Mouse (Mus musculus) gastrocnemius, postnatal 36 days (tissue): ENCODE results near the gene Hdgfl2. TPM values are rescaled to one million over a fixed set of nuclear protein-coding genes. Genes with fewer than 3 reads are reported as not detected.

Experiments
- DNase-seq, 2 experiments: peaks; one replicate each; pipeline ENCODE4 v3.0.0; 2022
- intact Hi-C: fragments of 180-260 bp; cut with DNase I; formaldehyde crosslinking; loops from one replicate; pipeline ENCODE4 v1.15.1; 2025
- total RNA-seq, 2 experiments: library from RNA; stranded (reverse); gene quantifications; 2 replicates each; pipeline ENCODE4 v1.2.3; 2021

The Hdgfl2 gene
- total RNA-seq, 2 experiments from 2014 or later, result 20.2 to 26.5 TPM

DNA sequence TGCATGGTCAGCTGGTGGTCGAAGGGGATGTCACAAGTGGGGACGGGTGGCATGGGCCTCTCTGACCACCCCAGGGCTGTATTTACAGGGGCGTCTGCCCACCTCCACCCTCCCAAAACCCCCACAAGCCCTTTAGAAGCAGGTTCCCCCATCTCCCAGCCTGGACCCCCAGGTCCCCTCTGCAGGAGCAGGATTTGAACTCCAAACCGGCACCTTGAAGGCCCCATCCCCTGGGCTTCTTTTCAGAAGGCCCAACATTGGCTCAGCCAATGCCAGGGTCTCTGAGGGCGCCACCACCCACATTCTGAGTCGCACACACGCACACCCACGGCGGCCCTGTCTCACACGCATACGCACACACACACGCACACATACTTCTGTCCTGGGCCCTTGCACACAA, 43.7 kb downstream of the Hdgfl2 start:
- no peak for DNase-seq
- intact Hi-C loops, result no loop called here

- intact Hi-C loops, result no loop called here
- no peak for DNase-seq
Measured at GRCm38 (mm10) chr17:56123681-56124340, 44.4 kb downstream of the Hdgfl2 start.

DNA sequence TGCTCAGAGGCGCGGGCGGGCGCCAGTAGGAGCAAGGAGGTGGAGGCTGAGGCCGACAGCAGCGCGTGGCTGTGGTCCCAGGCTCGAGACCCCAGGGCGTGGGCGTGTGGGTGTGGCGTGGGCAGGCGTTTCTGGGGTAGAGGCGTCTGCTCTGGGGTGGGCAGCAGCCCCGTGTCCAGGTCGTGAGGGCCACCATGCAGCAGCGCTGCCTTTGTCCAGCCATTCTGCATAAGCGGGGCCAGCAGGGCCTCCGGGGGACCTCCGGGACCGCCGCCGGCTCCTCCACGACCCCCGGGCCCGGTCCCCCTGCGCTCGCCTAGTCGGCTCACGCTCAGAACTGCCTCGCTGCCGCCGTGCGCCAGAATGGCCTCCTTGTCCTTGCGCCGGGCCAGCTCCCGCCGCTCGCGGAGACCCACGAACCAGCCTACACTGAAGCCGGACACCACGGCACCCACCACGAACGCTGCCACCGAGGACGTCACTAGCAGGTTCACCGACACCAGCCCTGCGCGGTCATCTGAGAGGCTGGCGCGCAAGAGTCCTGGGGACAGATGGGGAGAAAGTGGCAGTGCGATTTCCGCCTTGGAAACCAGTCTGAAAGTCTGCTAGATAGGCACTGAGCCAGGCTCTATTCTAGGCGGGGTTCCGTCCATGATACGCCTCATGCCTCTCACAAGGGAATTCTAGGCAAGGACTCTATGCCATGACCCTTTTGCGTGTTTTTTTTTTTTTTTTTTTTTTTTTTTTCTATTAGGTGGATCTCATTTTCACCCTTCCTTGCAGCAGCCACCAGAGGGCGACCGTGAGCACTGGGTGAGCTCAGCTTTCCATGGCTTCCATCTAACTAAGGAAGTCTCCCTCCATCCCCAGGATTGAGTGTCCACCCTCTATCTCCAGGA, 45.2 kb downstream of the Hdgfl2 start:
- DNase-seq, result no peak

GRCm38 (mm10) chr17:56125276-56125630, 45.8 kb downstream of the Hdgfl2 start:
- DNase-seq, result no peak
- intact Hi-C loops, result no loop called here

More for the DNA sequence above, 45.2 kb downstream of the Hdgfl2 start:
- intact Hi-C loops, result no loop called here

DNA sequence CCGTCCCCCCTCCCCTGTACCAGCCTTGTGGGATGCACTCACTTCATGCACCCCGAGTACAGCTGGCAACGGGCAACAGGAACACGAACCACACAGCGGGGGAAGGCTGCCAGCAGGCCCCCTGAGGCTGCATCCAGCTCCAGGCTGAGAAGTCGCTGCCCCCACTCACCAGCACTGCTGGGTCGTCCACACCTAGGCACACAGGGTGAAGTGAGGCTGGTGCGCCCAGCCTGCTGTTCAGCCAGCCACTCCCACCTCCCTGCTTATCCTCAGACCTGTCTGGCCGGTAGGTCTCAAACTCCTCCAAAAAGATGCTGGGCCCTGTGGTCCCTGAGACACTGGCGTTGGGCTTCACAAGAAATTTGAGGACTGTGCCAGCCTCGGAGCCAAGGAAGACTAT, 46.7 kb downstream of the Hdgfl2 start:
- intact Hi-C loops, result no loop called here
- DNase-seq, result no peak

GRCm38 (mm10) chr17:56128246-56128645, 48.8 kb downstream of the Hdgfl2 start:
- intact Hi-C loops, result no loop called here
- DNase-seq, result no peak

DNA sequence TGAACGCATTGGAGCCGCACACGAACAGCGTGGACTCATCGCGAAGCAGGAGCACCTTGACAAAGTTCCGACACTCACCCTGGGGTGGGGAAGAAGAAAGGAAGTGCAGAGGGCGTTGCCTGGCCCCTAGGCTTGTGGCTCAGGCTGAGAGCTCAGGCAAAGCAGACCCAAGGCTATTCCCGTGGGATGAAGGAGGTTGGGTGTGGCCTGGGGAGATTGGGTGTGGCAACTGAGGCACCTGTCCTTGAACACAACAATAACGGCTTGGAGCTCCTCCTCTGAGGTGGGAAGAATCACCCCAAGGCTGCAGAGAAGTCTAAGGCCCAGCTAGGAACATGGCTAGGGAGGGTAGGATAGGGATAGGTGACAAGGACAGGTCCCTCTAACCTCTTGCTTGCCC, 51.7 kb downstream of the Hdgfl2 start:
- intact Hi-C loops, result loop anchor here (2.0 to 5.0 kb wide), 2 partner anchors 120 to 216 kb away; no protein-coding TSS in a partner anchor

GRCm38 (mm10) chr17:56131814-56132213, 52.4 kb downstream of the Hdgfl2 start:
- intact Hi-C loops, result loop anchor here (2.0 to 5.0 kb wide), 3 partner anchors 27 to 215 kb away; no protein-coding TSS in a partner anchor
- DNase-seq, result peak; percentile 57 to 66

More for the DNA sequence above, 51.7 kb downstream of the Hdgfl2 start:
- no peak for DNase-seq

DNA sequence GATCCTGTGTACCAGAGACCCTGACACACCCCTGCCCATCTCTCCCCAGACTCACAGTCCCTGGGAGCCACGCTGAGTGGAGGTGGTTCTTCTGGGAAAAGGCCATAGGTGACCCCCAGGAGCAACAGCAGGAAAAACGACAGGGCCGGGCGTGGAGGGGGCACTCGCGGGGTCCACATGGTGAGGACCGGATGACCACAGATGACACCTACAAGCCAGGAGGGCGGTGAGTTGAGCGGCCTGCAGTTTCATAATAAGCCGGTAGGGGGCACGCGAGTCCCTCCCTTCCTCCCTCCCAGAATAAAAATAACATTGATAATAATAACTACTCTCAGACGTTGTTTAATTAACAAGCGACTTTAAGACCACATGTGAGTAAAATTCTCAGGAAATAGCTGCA, 53.2 kb downstream of the Hdgfl2 start:
- peak in 1 of 2 experiments; percentile 65 for DNase-seq
- intact Hi-C loops, result loop anchor here (2.0 to 5.0 kb wide), 2 partner anchors 26 to 215 kb away; no protein-coding TSS in a partner anchor

DNA sequence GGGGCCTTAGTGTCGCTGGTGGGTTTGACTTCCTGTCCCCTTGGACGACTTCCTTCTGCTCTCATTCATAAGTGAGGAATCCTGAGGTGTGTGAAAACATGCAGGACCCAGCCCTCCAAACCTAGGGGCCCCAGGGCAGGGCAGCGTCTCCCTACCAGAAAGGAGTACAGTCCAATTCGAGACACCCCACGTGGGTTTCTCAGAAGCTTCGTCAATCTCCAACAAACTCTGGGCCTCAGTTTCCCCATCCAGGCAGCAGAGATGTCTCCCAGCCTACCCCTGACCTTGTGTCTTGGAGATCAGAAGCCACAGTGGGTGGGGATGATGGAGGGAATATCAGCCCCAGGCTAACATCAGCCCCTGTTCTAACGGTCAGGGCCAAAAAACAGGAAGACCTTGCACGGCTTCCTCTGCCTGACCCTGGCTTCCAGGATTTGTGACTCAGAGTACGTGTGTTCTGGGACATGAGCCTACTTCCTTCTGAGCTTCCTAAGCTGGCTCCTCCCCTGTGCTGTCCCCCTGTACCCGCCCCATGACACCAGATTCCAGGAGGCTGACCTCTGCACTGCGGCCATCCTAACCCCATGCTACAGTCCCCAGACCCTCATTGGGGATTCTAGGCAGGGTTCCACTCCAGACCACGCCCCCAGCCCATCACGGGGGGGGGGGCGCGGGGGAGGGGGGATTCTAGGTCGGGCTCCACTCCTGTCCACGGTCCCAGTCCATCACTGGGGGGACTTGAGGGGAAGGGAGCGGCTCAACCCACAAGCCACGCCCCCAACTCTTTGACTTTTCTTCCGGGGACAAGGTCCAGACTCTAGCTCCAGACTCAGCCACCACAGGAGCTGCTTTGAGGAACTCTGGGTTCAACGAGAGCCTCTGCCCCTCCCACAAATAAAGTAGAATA, 54.3 kb downstream of the Hdgfl2 start:
- intact Hi-C loops, result loop anchor here (2.0 to 5.0 kb wide), 2 partner anchors 25 to 214 kb away; no protein-coding TSS in a partner anchor
- peak; percentile 59 to 66 for DNase-seq

- intact Hi-C loops, result loop anchor here (5.0 kb wide), 1 partner anchor 213 kb away; no protein-coding TSS in a partner anchor
- peak; percentile 64 to 67 for DNase-seq
Measured at GRCm38 (mm10) chr17:56134463-56134971, 55.1 kb downstream of the Hdgfl2 start.

- no peak for DNase-seq
- intact Hi-C loops, result no loop called here
Measured at GRCm38 (mm10) chr17:56136558-56136957, 57.1 kb downstream of the Hdgfl2 start.

DNA sequence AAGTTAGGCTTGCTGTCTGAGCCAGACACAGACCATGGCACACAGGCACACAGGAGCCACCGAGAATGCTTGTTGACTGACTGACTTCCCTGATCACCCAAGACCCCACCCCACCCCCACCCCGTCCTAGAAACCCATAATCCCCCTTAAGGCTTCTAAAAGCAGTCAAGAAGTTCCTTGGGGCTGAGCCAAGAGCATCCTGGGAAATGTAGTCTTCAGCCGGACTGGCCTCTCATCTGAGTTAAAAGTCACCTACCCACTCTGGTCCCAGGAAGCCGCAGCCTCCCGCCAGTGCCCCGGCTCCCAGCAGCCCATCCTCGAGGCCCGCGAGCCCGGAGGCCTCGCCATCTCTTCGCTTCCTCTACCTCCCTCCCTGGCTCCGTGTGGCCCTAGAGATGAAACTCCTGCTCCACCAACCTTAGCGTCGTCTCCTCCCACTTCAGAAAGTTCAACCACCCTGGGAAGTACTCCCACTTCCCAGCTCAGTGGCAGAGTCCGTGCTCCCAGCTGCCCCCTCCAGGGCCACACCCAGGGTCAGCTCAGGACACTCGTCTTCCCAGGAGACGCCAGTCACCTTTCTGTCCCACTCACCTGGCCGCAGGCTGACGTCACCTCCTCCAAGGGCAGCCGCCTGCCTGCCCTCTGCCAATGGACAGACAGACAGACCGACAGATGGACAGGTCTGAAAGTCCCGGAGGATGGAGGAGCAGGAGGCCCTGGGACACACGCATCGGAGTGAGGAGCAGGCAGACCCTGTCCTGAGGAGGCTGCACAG, 58.6 kb downstream of the Hdgfl2 start:
- intact Hi-C loops, result no loop called here
- DNase-seq, result no peak

GRCm38 (mm10) chr17:56139355-56139754, 59.9 kb downstream of the Hdgfl2 start:
- intact Hi-C loops, result no loop called here
- no peak for DNase-seq

DNA sequence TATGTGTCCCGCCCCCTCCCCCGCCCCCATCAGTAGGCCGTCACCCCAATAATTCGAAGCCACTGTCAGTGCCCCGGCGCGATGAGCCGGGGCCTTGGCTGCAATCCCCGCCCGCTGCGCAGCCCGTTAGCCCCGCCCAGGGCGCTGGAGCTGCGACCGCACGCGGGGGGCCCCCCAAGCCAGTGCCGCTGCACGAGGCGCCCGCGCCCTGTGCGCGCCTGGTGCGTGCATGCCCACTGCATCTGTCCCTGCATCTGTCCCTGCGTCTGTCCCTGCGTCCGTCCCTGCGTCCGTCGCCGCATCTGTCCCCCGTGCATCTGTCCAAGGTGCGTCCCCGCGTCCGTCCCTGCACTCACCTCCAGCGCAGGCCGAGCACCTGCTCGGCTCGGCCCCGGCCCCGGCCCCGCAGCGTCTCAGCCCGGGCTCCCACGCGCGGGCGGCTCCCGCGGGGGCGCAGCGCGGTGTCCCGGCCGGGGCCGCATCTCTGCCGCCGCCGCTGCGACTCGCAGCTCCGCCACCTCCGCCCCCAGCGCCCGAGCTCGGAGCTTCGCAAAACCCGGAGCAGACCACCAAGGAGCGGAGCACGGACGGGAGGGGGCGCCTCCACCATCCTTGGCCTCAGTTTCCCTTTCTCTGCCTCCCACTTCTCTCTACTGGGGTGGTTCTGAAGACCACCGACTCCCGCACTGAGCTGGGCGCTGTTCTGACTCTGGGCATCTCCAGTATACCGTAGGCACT, 60.6 kb downstream of the Hdgfl2 start, which contains the start of gene Sema6b:
Sema6b (minus strand) TSS at position 486 of the 738 bp plus-strand sequence.
- intact Hi-C loops, result loop anchor here (2.0 kb wide), 1 partner anchor 19 kb away; no protein-coding TSS in a partner anchor

GRCm38 (mm10) chr17:56141702-56142605, 62.5 kb downstream of the Hdgfl2 start:
- no peak for DNase-seq
- intact Hi-C loops, result loop anchor here (2.0 kb wide), 1 partner anchor 17 kb away; no protein-coding TSS in a partner anchor

More for the DNA sequence above, 60.6 kb downstream of the Hdgfl2 start, which contains the start of gene Sema6b:
- peak in 1 of 2 experiments; percentile 49 for DNase-seq

DNA sequence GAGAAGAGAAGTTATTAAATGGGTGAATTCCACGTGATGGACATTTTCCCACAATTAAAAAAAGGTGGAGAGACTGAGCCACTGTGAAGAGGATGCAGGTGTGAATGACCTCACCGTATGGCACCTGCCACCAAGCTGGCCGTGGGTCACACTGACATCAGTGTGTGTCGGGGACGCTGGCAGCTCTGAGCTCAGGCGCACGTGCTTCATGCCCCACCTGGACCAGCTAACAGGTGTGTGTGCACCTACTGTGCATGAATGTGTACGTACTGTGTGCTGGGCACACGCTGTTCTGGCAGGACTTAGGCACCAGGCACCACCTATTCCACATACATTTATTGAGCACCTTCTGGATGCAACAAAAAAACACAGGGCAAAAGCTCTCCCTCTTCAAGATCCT, 65.1 kb downstream of the Hdgfl2 start:
- DNase-seq, result no peak
- intact Hi-C loops, result no loop called here
